Mouse (Mus musculus) neural tube, embryonic 13.5 days (tissue): Measurements from ENCODE around the gene Acat3. TPM values are rescaled to one million over a fixed set of nuclear protein-coding genes. Genes with fewer than 3 reads are reported as not detected.
"Not testable (repeated sequence)": the region's sequence is repeated elsewhere in the genome, so short reads cannot be mapped to it uniquely, and the experiment has no call there.

Experiments
- ATAC-seq: fragments of 200-750 bp; cut with Nextera tagmentation; 2 replicates; pipeline ENCODE4 v1.8.0; 2017; ENCODE audit warnings: low read depth, mild to moderate bottlenecking, moderate TSS enrichment, moderate library complexity
- H3K27ac ChIP-seq: fragments of 300-500 bp; sonication (generic); replicated peaks from 2 replicates; pipeline ENCODE4 v1.5.1; 2015; ENCODE audit warnings: moderate library complexity, mild to moderate bottlenecking, inconsistent platforms
- H3K27me3 ChIP-seq: fragments of 300-500 bp; sonication (generic); 2 replicates; pipeline ENCODE4 v1.6.1; 2015; ENCODE audit warnings: mild to moderate bottlenecking, inconsistent platforms
- H3K36me3 ChIP-seq: fragments of 300-500 bp; sonication (generic); 2 replicates; pipeline ENCODE4 v1.6.1; 2015; ENCODE audit warnings: mild to moderate bottlenecking, inconsistent platforms
- H3K4me1 ChIP-seq: fragments of 300-500 bp; sonication (generic); replicated peaks from 2 replicates; pipeline ENCODE4 v1.6.1; 2015; ENCODE audit warnings: inconsistent platforms
- H3K4me2 ChIP-seq: fragments of 300-500 bp; sonication (generic); 2 replicates; pipeline ENCODE4 v1.6.1; 2015; ENCODE audit warnings: inconsistent platforms, mild to moderate bottlenecking, moderate library complexity
- H3K4me3 ChIP-seq: fragments of 300-500 bp; sonication (generic); 2 replicates; pipeline ENCODE4 v1.5.1; 2015; ENCODE audit warnings: mild to moderate bottlenecking, inconsistent platforms
- H3K9ac ChIP-seq: fragments of 300-500 bp; sonication (generic); 2 replicates; pipeline ENCODE4 v1.6.1; 2015; ENCODE audit warnings: moderate library complexity, mild to moderate bottlenecking, inconsistent platforms
- H3K9me3 ChIP-seq: fragments of 300-500 bp; sonication (generic); 2 replicates; pipeline ENCODE4 v1.6.1; 2016; ENCODE audit warnings: inconsistent platforms
- WGBS: fragments of 180-500 bp; shearing (Covaris S2); methylation state at CpG from one replicate; pipeline ENCODE4 v1.1.7; 2015; 5-methylcytosine and 5-hydroxymethylcytosine counted together
- polyA plus RNA-seq: library from polyadenylated mRNA; unstranded; fragments of >200 nt; fragmentation: Nextera tagmentation; extraction: Ambion mirVana; gene quantifications from 2 replicates; pipeline ENCODE4 v1.2.1, GENCODE M21; 2015

The Acat3 gene
- polyA plus RNA-seq, 1 experiment from 2014 or later, result 1.1 TPM

DNA sequence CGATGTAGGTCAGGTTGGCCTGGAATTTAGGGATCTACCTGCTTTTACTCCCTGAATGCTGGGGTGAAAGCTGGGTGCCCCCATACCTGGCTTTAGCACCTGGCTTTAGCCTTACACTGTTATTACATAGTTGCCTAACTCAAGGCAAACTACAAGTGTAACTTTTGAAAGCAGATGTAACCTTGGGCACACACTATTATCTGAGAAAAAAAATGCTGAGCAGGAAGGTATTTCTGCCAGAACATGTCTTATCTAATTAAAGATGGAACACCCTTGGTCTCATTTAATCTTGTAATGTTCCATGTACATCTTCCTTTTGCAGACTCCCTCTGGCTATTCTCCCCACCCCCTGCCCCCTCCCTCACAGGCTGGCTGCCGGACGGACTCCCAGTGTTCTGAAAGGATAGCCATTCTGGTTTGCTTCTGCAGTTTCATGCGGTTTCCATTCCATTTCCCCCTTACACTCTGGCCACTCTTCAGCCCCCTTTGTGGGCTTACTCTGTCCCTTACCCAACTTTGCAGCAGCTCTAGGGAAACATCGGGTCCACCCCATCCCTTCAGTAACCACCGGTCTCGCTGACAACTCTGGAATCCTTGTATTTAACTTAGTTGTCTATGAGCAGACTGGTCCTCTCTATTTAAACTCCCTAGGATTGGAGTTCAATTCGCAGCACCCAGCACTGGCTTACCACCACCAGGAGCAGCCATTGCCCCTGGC, 1.3 kb upstream of the Acat3 start:
- Histone ChIP-seq H3K27ac (no peak overlapping the region), H3K36me3 (peaks cover 44% of the 10 kb centered on the region), H3K9me3 (no peaks in the 10 kb centered on the region), H3K27me3 (no peaks in the 10 kb centered on the region), H3K4me2 (no peak overlapping the region), H3K4me3 (no peak overlapping the region), H3K4me1 (peaks cover 8% of the 10 kb centered on the region; the same call in 1 of the 2 replicates), H3K9ac (no peak overlapping the region)
- ATAC-seq, result no peak
- 78% methylated on average over 8 of the region's 8 CpGs for WGBS

GRCm38 (mm10) chr17:12939377-12940148, 837 bp downstream of the Acat3 start:
- Histone ChIP-seq H3K9ac (0 out of 2 replicates have a peak overlapping the region, but pooled peaks have one; percentile 43), H3K36me3 (peaks cover 24% of the 10 kb centered on the region), H3K4me3 (peak overlapping the region; percentile 21; the same call in 1 of the 2 replicates), H3K4me2 (peak overlapping the region; percentile 49)
- H3K27me3 ChIP-seq, H3K9me3 ChIP-seq, H3K27ac ChIP-seq, H3K4me1 ChIP-seq: not testable (repeated sequence)
- ATAC-seq, result peak; percentile 62; the same call in 1 of the 2 replicates
- WGBS, result 47% methylated on average over 5 of the region's 12 CpGs

- no peaks in the 10 kb centered on the region for H3K27me3 ChIP-seq
- ATAC-seq, result no peak
- no peak overlapping the region for H3K9ac ChIP-seq
- H3K36me3 ChIP-seq, result peaks cover 11% of the 10 kb centered on the region
- WGBS, result 44% methylated on average over 2 of the region's 2 CpGs
- no peak overlapping the region for H3K4me2 ChIP-seq
- peaks cover 8% of the 10 kb centered on the region; the same call in 1 of the 2 replicates for H3K4me1 ChIP-seq
- H3K27ac ChIP-seq, result no peak overlapping the region
- H3K4me3 ChIP-seq, result no peak overlapping the region
- H3K9me3 ChIP-seq, result no peaks in the 10 kb centered on the region
Measured at GRCm38 (mm10) chr17:12938077-12938476, 2.3 kb downstream of the Acat3 start.

DNA sequence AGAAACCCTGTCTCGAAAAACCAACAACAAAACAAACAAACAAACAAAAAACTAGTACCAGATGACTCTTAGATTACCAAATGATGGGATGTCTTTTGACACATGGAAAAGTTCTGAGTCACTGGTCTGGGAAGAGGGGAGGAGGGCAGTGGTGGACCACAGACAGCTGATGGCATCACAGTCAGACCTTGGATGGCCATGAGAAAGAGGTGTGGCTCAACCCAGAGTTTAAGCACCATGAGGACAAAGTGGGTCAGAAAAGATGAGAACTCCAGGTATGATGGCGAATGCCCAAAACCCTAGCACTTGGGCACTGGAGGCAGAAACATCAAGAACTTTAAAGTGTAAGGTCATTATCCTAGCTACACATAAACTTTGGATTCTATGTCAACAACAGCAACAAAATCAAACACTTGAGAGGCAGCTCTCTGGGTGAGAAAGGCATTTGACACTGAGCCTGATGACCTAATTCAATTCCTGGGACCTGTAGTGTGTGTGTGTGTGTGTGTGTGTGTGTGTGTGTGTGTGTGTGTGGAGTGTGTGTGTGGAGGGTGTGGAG, 2.9 kb downstream of the Acat3 start:
- ATAC-seq, result no peak
- no peak overlapping the region for H3K27ac ChIP-seq
- peaks cover 5% of the 10 kb centered on the region for H3K36me3 ChIP-seq
- no peak overlapping the region for H3K4me2 ChIP-seq
- H3K4me3 ChIP-seq, result no peak overlapping the region
- H3K27me3 ChIP-seq, result no peaks in the 10 kb centered on the region
- WGBS, result 84% methylated on average over 2 of the region's 2 CpGs
- no peaks in the 10 kb centered on the region for H3K9me3 ChIP-seq
- H3K4me1 ChIP-seq, result peaks cover 8% of the 10 kb centered on the region; the same call in 1 of the 2 replicates
- H3K9ac ChIP-seq, result no peak overlapping the region

GRCm38 (mm10) chr17:12935719-12936118, 4.7 kb downstream of the Acat3 start:
- H3K27me3 ChIP-seq, result no peaks in the 10 kb centered on the region

GRCm38 (mm10) chr17:12931576-12931975, 8.8 kb downstream of the Acat3 start:
- H3K36me3 ChIP-seq, H3K4me3 ChIP-seq, H3K27me3 ChIP-seq, H3K27ac ChIP-seq, H3K9ac ChIP-seq, H3K9me3 ChIP-seq, H3K4me1 ChIP-seq, ATAC-seq, H3K4me2 ChIP-seq: not testable (repeated sequence)
- WGBS, result 89% methylated on average over 5 of the region's 5 CpGs

More at GRCm38 (mm10) chr17:12935719-12936118, 4.7 kb downstream of the Acat3 start:
- H3K27ac ChIP-seq, result no peak overlapping the region
- H3K36me3 ChIP-seq, result no peaks in the 10 kb centered on the region
- H3K9me3 ChIP-seq, result no peaks in the 10 kb centered on the region
- no peak for ATAC-seq
- 67% methylated on average over 4 of the region's 4 CpGs for whole genome bisulfite sequencing
- H3K4me3 ChIP-seq, result no peak overlapping the region
- peaks cover 8% of the 10 kb centered on the region; the same call in 1 of the 2 replicates for H3K4me1 ChIP-seq
- H3K4me2 ChIP-seq, result no peak overlapping the region
- H3K9ac ChIP-seq, result no peak overlapping the region

- Histone ChIP-seq H3K4me3 (no peak overlapping the region), H3K36me3 (peaks cover 64% of the 10 kb centered on the region), H3K4me2 (no peak overlapping the region), H3K27ac (no peak overlapping the region), H3K4me1 (no peaks in the 10 kb centered on the region), H3K27me3 (no peaks in the 10 kb centered on the region), H3K9ac (no peak overlapping the region), H3K9me3 (no peaks in the 10 kb centered on the region)
- WGBS, result 87% methylated on average over 8 of the region's 8 CpGs
- no peak for ATAC-seq
Measured at GRCm38 (mm10) chr17:12925703-12926180, 14.7 kb downstream of the Acat3 start.

DNA sequence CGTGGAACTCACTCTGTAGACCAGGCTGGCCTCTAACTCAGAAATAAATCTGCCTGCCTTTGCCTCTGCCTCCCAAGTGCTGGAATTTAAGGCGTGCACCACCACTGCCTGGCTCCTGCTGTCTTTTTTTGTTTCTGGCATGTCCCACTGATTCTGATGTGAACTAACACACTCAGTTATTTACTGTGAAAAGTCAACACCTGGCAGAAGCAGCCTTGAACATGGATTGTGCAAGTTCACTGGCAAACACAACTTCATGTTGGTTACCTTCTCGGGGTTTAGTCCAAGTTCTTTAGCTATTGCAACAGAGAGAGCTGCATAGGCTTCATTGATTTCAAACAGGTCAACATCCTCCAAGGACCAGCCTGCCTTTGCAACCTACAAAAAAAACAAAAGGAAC, 15.4 kb downstream of the Acat3 start:
- no peak for ATAC-seq
- H3K27me3 ChIP-seq, result no peaks in the 10 kb centered on the region
- no peak overlapping the region for H3K9ac ChIP-seq
- WGBS, result 92% methylated on average over 3 of the region's 3 CpGs
- no peaks in the 10 kb centered on the region for H3K4me1 ChIP-seq
- H3K27ac ChIP-seq, result no peak overlapping the region
- H3K9me3 ChIP-seq, result no peaks in the 10 kb centered on the region
- H3K36me3 ChIP-seq, result peaks cover 71% of the 10 kb centered on the region
- no peak overlapping the region for H3K4me3 ChIP-seq
- no peak overlapping the region for H3K4me2 ChIP-seq

- Histone ChIP-seq H3K4me2 (no peak overlapping the region), H3K4me3 (no peak overlapping the region), H3K36me3 (peaks cover 72% of the 10 kb centered on the region), H3K4me1 (peaks cover 12% of the 10 kb centered on the region), H3K27ac (no peak overlapping the region), H3K9ac (no peak overlapping the region), H3K9me3 (no peaks in the 10 kb centered on the region), H3K27me3 (no peaks in the 10 kb centered on the region)
- no peak for ATAC-seq
- WGBS, result 93% methylated on average over 1 of the region's 1 CpGs
Measured at GRCm38 (mm10) chr17:12921073-12921472, 19.3 kb downstream of the Acat3 start.

DNA sequence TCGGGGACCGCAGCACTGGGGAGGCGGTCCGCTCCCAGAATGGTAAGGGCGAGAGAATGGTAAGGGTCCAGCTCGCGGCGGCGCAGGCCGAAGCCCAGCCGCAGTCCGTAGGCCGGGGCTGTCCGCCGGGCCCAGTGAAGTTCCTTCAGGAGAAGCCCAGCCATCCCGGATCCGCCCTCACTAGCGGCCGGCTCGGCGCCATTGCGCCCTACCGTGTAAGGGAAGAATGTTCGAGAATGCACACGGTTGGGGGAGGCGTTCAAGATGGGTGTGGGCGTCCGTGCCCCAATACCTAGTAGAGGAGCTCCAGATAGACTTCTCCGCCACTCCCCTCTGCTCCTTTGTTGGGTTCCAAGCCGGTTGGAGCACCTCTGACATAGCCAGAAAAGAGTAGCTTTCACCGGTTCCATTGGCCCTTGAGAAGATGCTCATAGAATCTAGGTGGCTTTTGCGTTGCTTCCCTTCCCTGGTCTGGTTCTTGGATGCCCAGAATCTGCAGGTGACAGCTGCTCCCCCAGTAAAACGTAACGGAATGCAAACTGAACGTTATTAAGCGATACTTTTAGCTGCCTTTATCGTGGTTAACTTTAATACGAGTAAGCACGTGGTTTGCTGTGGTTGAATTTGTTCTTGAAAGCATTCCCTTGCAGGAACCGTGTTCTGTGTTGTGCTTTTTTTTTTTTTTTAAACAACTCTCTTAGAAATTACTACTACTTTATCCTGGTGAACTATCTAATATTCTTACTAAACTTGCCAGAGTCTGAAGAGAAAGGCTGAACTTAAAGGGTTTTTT, 23.6 kb downstream of the Acat3 start:
- Histone ChIP-seq H3K9me3 (no peaks in the 10 kb centered on the region), H3K27ac (peak overlapping the region; percentile 84), H3K36me3 (peaks cover 58% of the 10 kb centered on the region), H3K9ac (peak overlapping the region; percentile 92), H3K4me2 (peak overlapping the region; percentile 85), H3K4me1 (peaks cover 20% of the 10 kb centered on the region), H3K27me3 (no peaks in the 10 kb centered on the region), H3K4me3 (peak overlapping the region; percentile 78)
- ATAC-seq, result peak; percentile 59
- under 1% methylated on average over 40 of the region's 40 CpGs for WGBS

DNA sequence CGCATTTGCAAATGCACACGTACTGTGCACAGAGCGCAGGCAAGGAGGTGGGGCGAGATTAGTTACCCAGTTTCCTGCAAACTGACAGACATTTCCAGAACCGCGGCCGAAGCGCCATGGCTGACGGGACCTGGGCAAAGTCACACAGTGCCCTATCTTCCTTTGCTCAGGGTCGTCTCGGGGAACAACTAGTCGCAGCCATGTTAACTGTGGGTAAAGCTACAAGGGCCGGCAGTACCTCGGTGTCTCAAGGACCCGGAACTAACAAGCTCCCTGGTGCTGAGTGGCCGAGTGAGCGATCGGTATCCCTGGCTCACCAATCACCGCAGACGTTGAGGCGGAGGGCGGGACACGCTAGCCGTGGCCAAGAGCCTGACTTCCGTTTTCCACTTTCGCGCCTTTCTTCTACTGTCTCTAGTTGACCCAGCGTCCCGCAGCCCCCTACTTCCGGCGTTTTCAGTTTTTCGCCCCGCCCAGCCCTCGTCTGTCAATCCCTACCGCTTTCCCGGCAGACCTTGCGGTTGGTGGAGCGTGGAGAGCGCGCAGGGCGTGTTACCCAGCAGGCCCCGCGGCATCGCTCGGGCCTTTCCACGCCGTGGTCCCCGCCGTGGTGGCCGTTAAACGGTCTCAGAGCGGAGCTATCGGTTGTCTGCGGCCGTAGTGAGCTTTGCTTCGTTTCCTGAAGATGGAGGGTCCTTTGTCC, 24.4 kb downstream of the Acat3 start, which contains the start of gene Mrpl18:
TSS of gene Mrpl18 (minus strand) at position 465 of the 703 bp plus-strand sequence.
- Histone ChIP-seq H3K9me3 (no peaks in the 10 kb centered on the region), H3K9ac (peak within 1 kb of the TSS; percentile 92), H3K27ac (peak within 1 kb of the TSS; percentile 86), H3K4me1 (peaks cover 20% of the 10 kb centered on the region), H3K27me3 (no peaks in the 10 kb centered on the region), H3K4me3 (peak within 1 kb of the TSS; percentile 78), H3K4me2 (peak within 1 kb of the TSS; percentile 91), H3K36me3 (peaks cover 59% of the 10 kb centered on the region)
- peak; percentile 98 for ATAC-seq
- under 1% methylated on average over 56 of the region's 56 CpGs for WGBS
